Comparison of ENCODE assay signal across 8 mouse cellular contexts in the genomic region with DNA sequence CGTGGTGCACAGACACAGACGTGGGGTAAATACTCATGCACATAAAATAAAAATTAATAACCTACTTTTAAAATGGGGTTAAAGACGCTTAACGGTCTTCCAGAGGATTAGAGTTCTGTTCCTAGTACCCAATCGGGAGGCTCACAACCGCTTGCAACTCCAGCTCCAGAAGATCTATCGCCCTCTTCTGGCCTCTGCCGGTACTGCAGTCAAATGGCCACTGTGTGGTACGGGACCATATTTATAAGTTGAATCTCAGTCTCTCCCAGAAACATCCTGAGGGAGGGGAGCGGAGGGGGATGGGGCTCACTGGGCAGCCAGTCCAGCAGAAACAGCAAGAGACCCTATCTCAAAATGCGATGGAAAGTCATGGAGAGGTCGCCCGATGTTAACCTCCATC. TPM values are rescaled to one million over a fixed set of nuclear protein-coding genes. Genes with fewer than 3 reads are reported as not detected.
A peak's percentile ranks its signal among the peaks of the same experiment; 100 is the strongest.
DNase-seq lines count a peak whose midpoint lies in the region; ATAC-seq and TF ChIP-seq lines count a peak whose summit lies in the region.

No protein-coding gene starts in this region.

- TF ChIP-seq CTCF in thymus, adult 2 months (IDR thresholded peaks at IDR 0.05; ENCODE audit: borderline replicate concordance, control insufficient read depth, extremely low read depth, insufficient read depth, low read length, poor library complexity) = peak; percentile 60; the same call in 1 of the 2 replicates

- DNase-seq in hindbrain, embryonic 10.5 days (ENCODE audit: low spot score) = peak; percentile 38
- peak; percentile 31 for DNase-seq in thymus, adult 2 months
- no peak for DNase-seq in thymus, adult 18-20 months
- DNase-seq in limb, embryonic 10.5 days (ENCODE audit: low spot score) = peak; percentile 50
- DNase-seq in frontal cortex, postnatal 25 days (ENCODE audit: low spot score in 2 of 2) = no peak
- DNase-seq in adrenal gland, postnatal 36 days = no peak

- H3K9me3 ChIP-seq in hindbrain, embryonic 10.5 days = no peaks in the 10 kb centered on the region
- no peaks in the 10 kb centered on the region for H3K9me3 ChIP-seq in hindbrain, embryonic 16.5 days (ENCODE audit: control insufficient read depth, low read length)
- H3K9me3 ChIP-seq in limb, embryonic 10.5 days (replicated peaks) = no peaks in the 10 kb centered on the region

- no peak overlapping the region for H3K9ac ChIP-seq in hindbrain, embryonic 16.5 days (ENCODE audit: low read depth, low read length)

- no peaks in the 10 kb centered on the region for H3K36me3 ChIP-seq in hindbrain, embryonic 10.5 days
- no peaks in the 10 kb centered on the region for H3K36me3 ChIP-seq in hindbrain, embryonic 16.5 days (ENCODE audit: control insufficient read depth, insufficient read depth, low read length)
- no peaks in the 10 kb centered on the region for H3K36me3 ChIP-seq in thymus, adult 2 months (ENCODE audit: control insufficient read depth, insufficient read depth, low read length)
- no peaks in the 10 kb centered on the region for H3K36me3 ChIP-seq in limb, embryonic 10.5 days

- no peak for ATAC-seq in hindbrain, embryonic 16.5 days
- ATAC-seq in megakaryocyte-erythroid progenitor cell, adult 5-6 weeks (replicated peaks; ENCODE audit: low FRiP score, low TSS enrichment, poor library complexity, severe bottlenecking) = no peak

- TF ChIP-seq POLR2A in thymus, adult 2 months (IDR thresholded peaks at IDR 0.05; ENCODE audit: control insufficient read depth, extremely low read depth, insufficient read depth, low read length, poor library complexity) = no peak

- no peak overlapping the region for H3K4me3 ChIP-seq in hindbrain, embryonic 10.5 days
- no peak overlapping the region for H3K4me3 ChIP-seq in hindbrain, embryonic 16.5 days (ENCODE audit: low read length)
- no peak overlapping the region for H3K4me3 ChIP-seq in thymus, adult 2 months (ENCODE audit: control insufficient read depth, insufficient read depth, low read length)
- H3K4me3 ChIP-seq in limb, embryonic 10.5 days = no peak overlapping the region

- no peak overlapping the region for H3K4me2 ChIP-seq in hindbrain, embryonic 16.5 days (ENCODE audit: low read length)

- no peaks in the 10 kb centered on the region for H3K27me3 ChIP-seq in hindbrain, embryonic 10.5 days (ENCODE audit: insufficient read depth, poor library complexity, severe bottlenecking)
- no peaks in the 10 kb centered on the region for H3K27me3 ChIP-seq in hindbrain, embryonic 16.5 days (replicated peaks; ENCODE audit: control insufficient read depth, insufficient read depth, low read length)
- H3K27me3 ChIP-seq in thymus, adult 2 months (ENCODE audit: control insufficient read depth, insufficient read depth, low read length) = no peaks in the 10 kb centered on the region
- no peaks in the 10 kb centered on the region for H3K27me3 ChIP-seq in limb, embryonic 10.5 days (ENCODE audit: low read depth, poor library complexity, severe bottlenecking)

- no peak overlapping the region; the same call in 1 of the 2 replicates for H3K27ac ChIP-seq in hindbrain, embryonic 10.5 days
- no peak overlapping the region for H3K27ac ChIP-seq in hindbrain, embryonic 16.5 days (ENCODE audit: low read depth, low read length)
- H3K27ac ChIP-seq in thymus, adult 2 months (ENCODE audit: control insufficient read depth, insufficient read depth, low read length) = no peak overlapping the region
- H3K27ac ChIP-seq in limb, embryonic 10.5 days = no peak overlapping the region

- H3K4me1 ChIP-seq in hindbrain, embryonic 10.5 days (replicated peaks) = peaks cover 19% of the 10 kb centered on the region
- H3K4me1 ChIP-seq in hindbrain, embryonic 16.5 days (ENCODE audit: control insufficient read depth, insufficient read depth, low read depth, low read length) = peaks cover 5% of the 10 kb centered on the region
- peaks cover 14% of the 10 kb centered on the region for H3K4me1 ChIP-seq in thymus, adult 2 months (replicated peaks; ENCODE audit: control insufficient read depth, insufficient read depth, low read length)
- H3K4me1 ChIP-seq in limb, embryonic 10.5 days = peaks cover 18% of the 10 kb centered on the region

- WGBS in hindbrain, embryonic 10.5 days = 77% methylated on average over 13 of the region's 13 CpGs
- WGBS in hindbrain, embryonic 16.5 days = 80% methylated on average over 13 of the region's 13 CpGs
- 81% methylated on average over 13 of the region's 13 CpGs for WGBS in thymus, adult 2 months
- 82% methylated on average over 13 of the region's 13 CpGs for WGBS in limb, embryonic 10.5 days

RNA-seq across cellular contexts. Expression of gene Suds3, which starts 47.7 kb away (rescaled TPM):
- polyA plus RNA-seq in hindbrain, embryonic 10.5 days (2016; fragmentation: Nextera tagmentation; extraction: Ambion mirVana) = 79.1 and 90.4 TPM in 2 replicates
- polyA plus RNA-seq in hindbrain, embryonic 16.5 days (2015; fragmentation: Nextera tagmentation; extraction: Ambion mirVana) = 70.0 and 76.7 TPM in 2 replicates
- 108 and 113 TPM in 2 replicates for polyA plus RNA-seq in thymus, adult 2 months (2012; rRNA removed)
- polyA plus RNA-seq in limb, embryonic 10.5 days (2016; fragmentation: Nextera tagmentation; extraction: Ambion mirVana) = 76.9 and 80.9 TPM in 2 replicates
- 100 to 1,000 TPM; 115 to 134 TPM for total RNA-seq in adrenal gland, postnatal 36 days (2021)
- 47.7 and 59.1 TPM in 2 replicates for total RNA-seq in megakaryocyte-erythroid progenitor cell, adult 5-6 weeks (2014; fragmentation: Nextera tagmentation)
- total RNA-seq in megakaryocyte-erythroid progenitor cell, adult 5-6 weeks (2017) = 106 and 110 TPM in 2 replicates

RNA-seq across cellular contexts. Expression of gene Taok3, which starts 51.7 kb away (rescaled TPM):
- polyA plus RNA-seq in hindbrain, embryonic 10.5 days (2016; fragmentation: Nextera tagmentation; extraction: Ambion mirVana) = 10.4 and 16.4 TPM in 2 replicates
- polyA plus RNA-seq in hindbrain, embryonic 16.5 days (2015; fragmentation: Nextera tagmentation; extraction: Ambion mirVana) = 61.7 and 63.3 TPM in 2 replicates
- polyA plus RNA-seq in thymus, adult 2 months (2012; rRNA removed) = 43.5 and 50.8 TPM in 2 replicates
- polyA plus RNA-seq in limb, embryonic 10.5 days (2016; fragmentation: Nextera tagmentation; extraction: Ambion mirVana) = 5.5 and 6.2 TPM in 2 replicates
- total RNA-seq in adrenal gland, postnatal 36 days (2021) = 10 to 100 TPM; 31.3 to 40.7 TPM
- total RNA-seq in megakaryocyte-erythroid progenitor cell, adult 5-6 weeks (2014; fragmentation: Nextera tagmentation) = 92.8 and 105 TPM in 2 replicates
- total RNA-seq in megakaryocyte-erythroid progenitor cell, adult 5-6 weeks (2017) = 79.4 and 88.0 TPM in 2 replicates

Comparison
In these comparisons a context has a peak if more than half of its experiments do, and no peak if none do; other contexts are left out.
1. DNase-seq: peak in hindbrain, embryonic 10.5 days (single experiment), thymus, adult 2 months (single experiment) and limb, embryonic 10.5 days (single experiment); none in thymus, adult 18-20 months (0 of 2), frontal cortex, postnatal 25 days (0 of 2) and adrenal gland, postnatal 36 days (0 of 2).